Mouse (Mus musculus): Measurements from ENCODE around the gene Pfdn4. TPM values are rescaled to one million over a fixed set of nuclear protein-coding genes. Genes with fewer than 3 reads are reported as not detected.
"Not testable (repeated sequence)": the region's sequence is repeated elsewhere in the genome, so short reads cannot be mapped to it uniquely, and the experiment has no call there.

The Pfdn4 gene
- polyA plus RNA-seq (2014; fragmentation: Nextera tagmentation; extraction: Ambion mirVana), result 142 and 163 TPM in 2 replicates

GRCm38 (mm10) chr2:170496154-170496930, at the start of gene Pfdn4:
Gene Pfdn4, plus strand, starts transcription at chr2:170496428.
- ATAC-seq (ENCODE audit: low FRiP score, low TSS enrichment), result no peak
- peaks cover 42% of the 10 kb centered on the region for H3K27me3 ChIP-seq (ENCODE audit: control insufficient read depth, insufficient read depth, low read length)

GRCm38 (mm10) chr2:170446843-170447383, 49.3 kb upstream of the Pfdn4 start:
- Histone ChIP-seq H3K27me3 (ENCODE audit: control insufficient read depth, insufficient read depth, low read length) (no peaks in the 10 kb centered on the region), H3K4me1 (ENCODE audit: control insufficient read depth, insufficient read depth, low read length) (no peaks in the 10 kb centered on the region), H3K4me3 (replicated peaks; ENCODE audit: low read depth, low read length) (no peak overlapping the region), H3K9me3 (ENCODE audit: control insufficient read depth, low read length) (no peaks in the 10 kb centered on the region), H3K27ac (replicated peaks; ENCODE audit: low read depth, low read length) (no peak overlapping the region), H3K4me2 (ENCODE audit: low read length) (no peak overlapping the region), H3K9ac (replicated peaks; ENCODE audit: low read length) (no peak overlapping the region), H3K36me3 (ENCODE audit: control insufficient read depth, insufficient read depth, low read length) (no peaks in the 10 kb centered on the region)
- 80% methylated on average over 5 of the region's 5 CpGs for WGBS
- DNase-seq (no peak), ATAC-seq (ENCODE audit: low FRiP score, low TSS enrichment) (no peak)

More at GRCm38 (mm10) chr2:170496154-170496930, at the start of gene Pfdn4:
- Histone ChIP-seq H3K9ac (replicated peaks; ENCODE audit: low read length) (peak within 1 kb of the TSS; percentile 20; the same call in 1 of the 2 replicates), H3K27ac (replicated peaks; ENCODE audit: low read depth, low read length) (no peak within 1 kb of the TSS), H3K4me1 (ENCODE audit: control insufficient read depth, insufficient read depth, low read length) (peaks cover 7% of the 10 kb centered on the region; the same call in 1 of the 2 replicates), H3K36me3 (ENCODE audit: control insufficient read depth, insufficient read depth, low read length) (no peaks in the 10 kb centered on the region), H3K4me2 (ENCODE audit: low read length) (peak within 1 kb of the TSS; percentile 53), H3K4me3 (replicated peaks; ENCODE audit: low read depth, low read length) (peak within 1 kb of the TSS; percentile 30), H3K9me3 (ENCODE audit: control insufficient read depth, low read length) (no peaks in the 10 kb centered on the region)
- WGBS, result under 1% methylated on average over 46 of the region's 46 CpGs
- peak; percentile 72 for DNase-seq

GRCm38 (mm10) chr2:170447651-170448050, 48.6 kb upstream of the Pfdn4 start:
- Histone ChIP-seq H3K27me3 (ENCODE audit: control insufficient read depth, insufficient read depth, low read length) (no peaks in the 10 kb centered on the region), H3K27ac (replicated peaks; ENCODE audit: low read depth, low read length) (0 out of 2 replicates have a peak overlapping the region, but pooled peaks have one; percentile 0), H3K4me1 (ENCODE audit: control insufficient read depth, insufficient read depth, low read length) (no peaks in the 10 kb centered on the region), H3K4me3 (replicated peaks; ENCODE audit: low read depth, low read length) (no peak overlapping the region), H3K9me3 (ENCODE audit: control insufficient read depth, low read length) (no peaks in the 10 kb centered on the region), H3K4me2 (ENCODE audit: low read length) (no peak overlapping the region), H3K36me3 (ENCODE audit: control insufficient read depth, insufficient read depth, low read length) (no peaks in the 10 kb centered on the region), H3K9ac (replicated peaks; ENCODE audit: low read length) (no peak overlapping the region)
- 71% methylated on average over 10 of the region's 10 CpGs for WGBS
- no peak for DNase-seq
- no peak for ATAC-seq (ENCODE audit: low FRiP score, low TSS enrichment)

DNA sequence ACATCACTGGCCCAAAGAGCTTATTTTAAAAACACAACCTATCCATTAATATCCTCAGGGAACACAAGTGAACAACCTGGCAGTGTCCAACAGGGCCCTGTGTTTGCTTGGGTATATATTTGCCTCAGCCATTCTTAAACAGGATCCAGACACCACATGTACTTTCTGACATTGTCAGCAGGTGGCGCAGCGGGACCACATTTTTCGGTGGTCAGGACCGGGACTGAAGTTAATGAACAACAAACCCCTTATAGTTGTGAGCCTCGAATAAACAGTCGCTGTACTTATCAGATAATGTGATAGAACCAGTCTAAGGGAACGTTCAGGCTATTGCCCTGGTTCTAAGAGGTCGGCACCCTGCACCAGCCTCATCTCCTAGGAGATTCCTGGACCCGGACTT, 45.3 kb upstream of the Pfdn4 start:
- Histone ChIP-seq H3K4me1 (ENCODE audit: control insufficient read depth, insufficient read depth, low read length) (no peaks in the 10 kb centered on the region), H3K27ac (replicated peaks; ENCODE audit: low read depth, low read length) (no peak overlapping the region), H3K36me3 (ENCODE audit: control insufficient read depth, insufficient read depth, low read length) (no peaks in the 10 kb centered on the region), H3K27me3 (ENCODE audit: control insufficient read depth, insufficient read depth, low read length) (no peaks in the 10 kb centered on the region), H3K4me2 (ENCODE audit: low read length) (0 out of 2 replicates have a peak overlapping the region, but pooled peaks have one; percentile 12), H3K9me3 (ENCODE audit: control insufficient read depth, low read length) (no peaks in the 10 kb centered on the region), H3K9ac (replicated peaks; ENCODE audit: low read length) (no peak overlapping the region), H3K4me3 (replicated peaks; ENCODE audit: low read depth, low read length) (no peak overlapping the region)
- no peak for ATAC-seq (ENCODE audit: low FRiP score, low TSS enrichment)
- 11% methylated on average over 9 of the region's 9 CpGs for WGBS
- peak; percentile 88 for DNase-seq

DNA sequence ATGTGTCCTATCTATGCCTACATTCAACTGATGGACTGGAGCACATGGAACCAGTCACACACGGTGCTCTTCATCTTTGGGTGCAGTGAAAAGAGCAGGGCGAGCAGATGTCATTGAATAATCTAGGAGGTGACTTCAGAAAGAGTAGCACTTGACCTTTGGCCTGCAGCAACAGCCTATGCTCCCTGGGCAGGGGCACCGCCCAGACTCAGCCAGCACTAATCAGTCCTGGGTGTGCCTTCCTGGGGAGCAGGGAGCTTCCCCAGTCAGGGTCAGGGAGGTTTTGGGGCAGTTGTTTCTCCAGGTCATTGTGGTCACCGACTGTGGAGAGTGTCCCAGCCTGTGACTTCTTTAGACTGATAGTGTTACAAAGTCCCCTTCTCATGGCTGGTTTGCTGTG, 42.4 kb upstream of the Pfdn4 start:
- H3K9ac ChIP-seq (replicated peaks; ENCODE audit: low read length); DNase-seq; H3K4me3 ChIP-seq (replicated peaks; ENCODE audit: low read depth, low read length); H3K4me2 ChIP-seq (ENCODE audit: low read length); ATAC-seq (ENCODE audit: low FRiP score, low TSS enrichment); H3K36me3 ChIP-seq (ENCODE audit: control insufficient read depth, insufficient read depth, low read length); H3K9me3 ChIP-seq (ENCODE audit: control insufficient read depth, low read length); H3K27ac ChIP-seq (replicated peaks; ENCODE audit: low read depth, low read length); H3K27me3 ChIP-seq (ENCODE audit: control insufficient read depth, insufficient read depth, low read length); H3K4me1 ChIP-seq (ENCODE audit: control insufficient read depth, insufficient read depth, low read length): not testable (repeated sequence)
- WGBS, result 63% methylated on average over 3 of the region's 4 CpGs

DNA sequence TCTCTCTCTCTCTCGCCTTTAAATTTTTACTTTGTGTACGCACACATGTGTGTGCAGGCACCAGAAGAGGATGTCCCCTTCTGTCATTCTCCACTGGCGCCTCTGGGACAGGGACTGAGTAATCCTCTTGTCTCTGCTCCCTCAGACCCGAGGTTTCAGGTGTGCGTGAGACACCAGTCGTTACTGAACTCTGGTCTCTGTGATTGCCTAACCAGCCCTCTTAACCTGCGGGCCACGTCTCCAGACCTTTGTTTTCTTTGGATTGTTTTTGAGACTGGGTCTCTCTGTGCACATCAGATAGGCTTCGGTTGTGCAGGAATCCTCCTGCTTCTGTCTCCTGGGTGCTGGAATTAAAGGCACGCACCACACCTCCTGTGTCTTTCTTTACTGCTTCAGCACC, 37.0 kb upstream of the Pfdn4 start:
- H3K9me3 ChIP-seq (ENCODE audit: control insufficient read depth, low read length), result no peaks in the 10 kb centered on the region
- no peaks in the 10 kb centered on the region for H3K36me3 ChIP-seq (ENCODE audit: control insufficient read depth, insufficient read depth, low read length)
- ATAC-seq (ENCODE audit: low FRiP score, low TSS enrichment) (no peak), DNase-seq (no peak)
- no peaks in the 10 kb centered on the region for H3K27me3 ChIP-seq (ENCODE audit: control insufficient read depth, insufficient read depth, low read length)
- no peak overlapping the region for H3K9ac ChIP-seq (replicated peaks; ENCODE audit: low read length)
- no peak overlapping the region for H3K27ac ChIP-seq (replicated peaks; ENCODE audit: low read depth, low read length)
- no peak overlapping the region for H3K4me2 ChIP-seq (ENCODE audit: low read length)
- H3K4me1 ChIP-seq (ENCODE audit: control insufficient read depth, insufficient read depth, low read length), result no peaks in the 10 kb centered on the region
- 71% methylated on average over 10 of the region's 10 CpGs for WGBS
- H3K4me3 ChIP-seq (replicated peaks; ENCODE audit: low read depth, low read length), result no peak overlapping the region

- Histone ChIP-seq H3K27me3 (ENCODE audit: control insufficient read depth, insufficient read depth, low read length) (no peaks in the 10 kb centered on the region), H3K4me2 (ENCODE audit: low read length) (no peak overlapping the region), H3K4me1 (ENCODE audit: control insufficient read depth, insufficient read depth, low read length) (no peaks in the 10 kb centered on the region), H3K9ac (replicated peaks; ENCODE audit: low read length) (no peak overlapping the region), H3K9me3 (ENCODE audit: control insufficient read depth, low read length) (no peaks in the 10 kb centered on the region), H3K36me3 (ENCODE audit: control insufficient read depth, insufficient read depth, low read length) (no peaks in the 10 kb centered on the region), H3K4me3 (replicated peaks; ENCODE audit: low read depth, low read length) (no peak overlapping the region), H3K27ac (replicated peaks; ENCODE audit: low read depth, low read length) (no peak overlapping the region)
- DNase-seq, result no peak
- no peak for ATAC-seq (ENCODE audit: low FRiP score, low TSS enrichment)
- WGBS, result 37% methylated on average over 9 of the region's 9 CpGs
Observed at GRCm38 (mm10) chr2:170459805-170460204, 36.4 kb upstream of the Pfdn4 start.

DNA sequence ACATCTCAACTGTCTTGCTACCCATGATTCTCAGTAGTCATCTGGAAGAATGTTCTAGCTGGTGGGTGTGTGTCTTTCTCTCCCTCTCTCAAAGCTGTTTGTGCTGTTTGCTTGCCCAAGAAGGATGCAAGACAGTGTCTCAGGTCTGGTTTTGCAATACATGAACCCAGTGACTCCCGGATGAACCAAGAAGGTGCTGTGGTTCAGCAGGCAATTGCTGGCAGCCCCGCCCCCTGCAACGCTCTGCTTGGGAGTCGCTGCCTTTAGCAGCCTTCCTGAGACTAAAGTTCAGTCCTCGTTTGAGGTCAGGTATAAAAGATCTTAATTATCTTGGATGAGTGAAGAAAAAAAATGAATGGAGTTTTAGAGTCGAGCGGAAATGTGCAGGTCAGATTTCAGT, 34.6 kb upstream of the Pfdn4 start:
- Histone ChIP-seq H3K27me3 (ENCODE audit: control insufficient read depth, insufficient read depth, low read length) (no peaks in the 10 kb centered on the region), H3K9me3 (ENCODE audit: control insufficient read depth, low read length) (no peaks in the 10 kb centered on the region), H3K4me1 (ENCODE audit: control insufficient read depth, insufficient read depth, low read length) (no peaks in the 10 kb centered on the region), H3K4me3 (replicated peaks; ENCODE audit: low read depth, low read length) (no peak overlapping the region), H3K27ac (replicated peaks; ENCODE audit: low read depth, low read length) (no peak overlapping the region), H3K9ac (replicated peaks; ENCODE audit: low read length) (no peak overlapping the region), H3K36me3 (ENCODE audit: control insufficient read depth, insufficient read depth, low read length) (no peaks in the 10 kb centered on the region), H3K4me2 (ENCODE audit: low read length) (no peak overlapping the region)
- DNase-seq (no peak), ATAC-seq (ENCODE audit: low FRiP score, low TSS enrichment) (no peak)
- 77% methylated on average over 7 of the region's 7 CpGs for WGBS

- DNase-seq, result no peak
- Histone ChIP-seq H3K9me3 (ENCODE audit: control insufficient read depth, low read length) (no peaks in the 10 kb centered on the region), H3K9ac (replicated peaks; ENCODE audit: low read length) (no peak overlapping the region), H3K4me2 (ENCODE audit: low read length) (no peak overlapping the region), H3K27me3 (ENCODE audit: control insufficient read depth, insufficient read depth, low read length) (no peaks in the 10 kb centered on the region), H3K4me1 (ENCODE audit: control insufficient read depth, insufficient read depth, low read length) (0 out of 2 replicates have a peak, but pooled peaks cover 5% of the 10 kb centered on the region), H3K36me3 (ENCODE audit: control insufficient read depth, insufficient read depth, low read length) (no peaks in the 10 kb centered on the region), H3K4me3 (replicated peaks; ENCODE audit: low read depth, low read length) (no peak overlapping the region), H3K27ac (replicated peaks; ENCODE audit: low read depth, low read length) (no peak overlapping the region)
- no peak for ATAC-seq (ENCODE audit: low FRiP score, low TSS enrichment)
- WGBS, result 38% methylated on average over 4 of the region's 4 CpGs
Observed at GRCm38 (mm10) chr2:170464817-170465216, 31.4 kb upstream of the Pfdn4 start.
